Mouse (Mus musculus) testis, postnatal 10 days (tissue): ENCODE measurements at regions not wholly inside any gene's neighbourhood (a gene's known extent, or its start where the extent isn't known, plus 50 kb on each side); places are given as distances from the start of the nearest gene placed in this dataset.
A peak's percentile ranks its signal among the peaks of the same experiment; 100 is the strongest.

Experiments
- DNase-seq: peaks from one replicate; pipeline ENCODE4 v3.0.0; 2021; ENCODE audit warnings: low spot score

DNA sequence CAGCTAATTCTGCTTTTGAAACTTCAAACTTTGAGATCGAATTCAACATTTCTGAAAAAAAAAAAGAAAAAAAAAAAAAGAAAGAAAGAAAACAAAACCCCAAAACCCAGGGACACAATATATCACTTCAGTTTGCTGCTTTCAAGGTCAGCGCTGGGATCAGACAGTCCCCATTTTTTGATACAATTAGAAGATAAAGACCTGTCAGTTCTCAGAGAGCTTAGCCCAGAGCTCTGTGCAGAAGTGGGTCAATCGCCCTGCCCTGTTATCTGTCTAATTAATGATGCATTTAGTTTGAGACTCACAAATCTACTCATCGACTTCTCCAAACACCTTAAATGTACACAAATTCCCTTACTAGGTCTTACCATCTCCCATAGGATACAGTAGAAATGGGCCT, 249.2 kb downstream of the Ptprc start:
- no peak for DNase-seq

DNA sequence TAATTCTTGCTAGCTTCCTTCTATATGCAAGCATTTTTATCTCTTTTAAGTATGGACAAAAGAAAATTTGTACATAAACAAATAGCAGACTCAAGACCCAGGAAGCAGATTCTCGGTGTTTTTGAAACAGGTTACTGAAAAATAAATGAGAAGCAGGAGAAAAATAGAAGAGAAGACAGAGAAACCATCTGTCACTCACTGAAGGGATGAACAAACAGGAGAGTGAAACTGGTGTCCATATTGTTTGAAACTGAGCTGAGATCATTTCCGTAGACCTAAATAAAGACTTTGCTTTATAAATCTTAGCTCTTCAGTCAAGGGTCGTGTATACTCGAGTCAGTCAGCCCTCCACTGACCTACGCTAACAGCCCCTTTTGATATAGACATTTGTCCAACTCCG, 251.4 kb downstream of the Ptprc start:
- no peak for DNase-seq

DNA sequence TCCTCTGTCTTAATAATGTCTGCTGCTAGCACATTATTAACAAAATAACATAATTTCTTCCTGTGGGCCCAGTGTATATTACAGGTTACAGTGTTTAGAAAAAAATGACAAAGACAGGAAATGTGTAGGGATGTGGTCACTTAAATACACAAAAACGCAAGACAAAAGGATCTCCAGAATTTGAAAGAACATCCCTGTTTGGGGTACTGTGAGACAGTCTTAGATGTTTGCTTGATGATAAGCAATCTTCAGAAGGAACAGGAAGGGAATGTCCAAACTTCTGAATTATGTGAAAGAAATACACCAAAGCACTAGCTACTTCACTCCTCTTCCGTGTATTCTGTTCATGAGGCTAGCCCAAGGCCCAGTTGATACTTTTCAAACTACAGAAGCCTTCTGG, 251.8 kb downstream of the Ptprc start:
- DNase-seq, result no peak

DNA sequence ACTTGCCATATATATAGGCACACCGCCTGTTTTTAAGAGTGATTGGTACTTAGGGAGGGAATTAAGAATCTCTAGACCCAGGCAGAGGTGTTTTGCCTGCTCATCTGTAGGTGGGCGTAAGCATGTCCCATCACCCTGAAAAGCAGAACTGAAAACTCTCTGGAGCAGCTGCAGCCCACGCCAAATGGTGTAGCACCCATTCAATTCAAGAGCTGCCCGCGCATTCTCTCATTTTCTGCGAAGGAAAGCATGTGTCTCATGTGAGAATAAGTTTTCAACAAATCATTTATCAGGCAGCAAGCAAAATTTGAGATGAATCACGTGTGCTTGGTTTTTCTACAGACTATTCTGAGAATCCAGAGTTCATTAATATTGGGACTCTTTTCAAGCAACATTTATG, 252.7 kb downstream of the Ptprc start:
- no peak for DNase-seq

DNA sequence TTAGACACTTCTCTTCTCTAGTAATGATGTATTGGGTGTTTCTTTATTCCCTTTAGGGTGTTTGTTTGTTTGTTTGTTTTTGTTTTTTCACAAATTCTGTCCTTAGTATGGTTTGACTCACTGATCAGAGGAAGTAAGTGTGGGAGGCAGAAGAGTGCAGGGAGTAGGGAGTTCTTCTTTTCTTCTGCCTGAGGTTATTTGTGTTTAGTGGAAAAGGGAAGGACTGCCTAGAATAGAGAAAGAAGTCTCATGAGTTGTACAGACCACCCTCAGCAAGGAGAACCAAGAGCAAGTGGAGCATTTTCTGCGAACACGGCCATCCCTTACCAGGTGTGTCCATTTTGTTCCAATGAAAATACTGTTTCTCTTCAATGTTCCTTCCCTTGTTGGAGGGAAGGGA, 253.9 kb downstream of the Ptprc start:
- DNase-seq, result no peak

DNA sequence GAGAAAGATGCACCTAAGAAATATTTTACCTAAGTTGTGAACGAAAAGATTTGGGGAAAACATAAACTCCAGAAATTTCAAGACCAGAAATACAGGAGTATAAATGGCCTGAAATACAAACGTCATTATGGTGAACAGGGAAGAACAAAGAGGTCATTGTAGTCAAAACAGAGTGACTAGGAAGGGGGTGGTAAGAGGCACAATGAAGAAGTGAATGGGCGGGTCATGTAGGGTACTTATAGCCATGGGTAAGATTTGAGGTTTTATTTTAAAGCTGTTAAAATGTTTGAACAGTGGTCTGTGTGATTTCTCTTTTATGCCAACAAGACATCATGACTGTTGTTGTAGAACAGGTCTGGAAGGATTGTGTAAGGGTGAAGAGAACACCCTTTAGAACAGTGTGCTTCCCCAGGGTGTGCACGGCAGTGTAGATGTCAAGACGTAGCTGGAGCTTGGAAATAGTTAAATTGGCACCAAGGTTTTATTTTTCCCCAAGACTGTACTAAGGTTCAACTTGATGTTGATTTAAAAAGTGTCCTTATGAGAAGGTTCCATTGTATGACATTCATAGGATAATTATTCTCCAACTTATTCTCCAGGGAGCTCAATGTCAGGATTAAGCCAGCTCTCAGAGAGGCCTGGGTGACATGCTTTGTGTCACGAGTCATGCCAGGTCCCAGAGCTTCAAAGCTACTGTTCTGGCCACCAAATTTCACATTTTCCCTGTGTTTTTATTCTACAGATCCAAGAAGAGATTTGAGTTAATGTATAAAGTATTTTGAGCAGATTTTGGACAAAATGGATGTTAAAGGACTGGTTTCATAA, 255.6 kb downstream of the Ptprc start:
- DNase-seq, result no peak

DNA sequence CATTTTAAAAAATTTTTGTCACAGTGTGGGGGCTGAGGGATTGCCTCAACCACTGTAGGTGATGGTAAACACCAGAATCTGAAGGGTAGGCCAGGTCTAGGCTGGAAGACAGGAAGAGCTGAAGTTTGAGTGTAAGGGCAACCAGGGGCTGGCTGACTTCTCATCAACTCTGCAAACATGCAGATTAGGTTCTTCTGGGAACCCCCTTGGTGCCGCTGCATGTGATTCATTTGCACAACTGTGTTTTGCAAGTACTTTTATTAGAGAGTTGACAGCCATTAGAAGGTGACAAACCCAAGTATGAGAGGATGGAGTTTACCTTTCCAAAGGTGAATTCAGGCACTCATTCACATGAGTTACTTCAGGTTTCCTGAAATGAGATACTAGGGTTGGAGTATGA, 258.1 kb downstream of the Ptprc start:
- no peak for DNase-seq

DNA sequence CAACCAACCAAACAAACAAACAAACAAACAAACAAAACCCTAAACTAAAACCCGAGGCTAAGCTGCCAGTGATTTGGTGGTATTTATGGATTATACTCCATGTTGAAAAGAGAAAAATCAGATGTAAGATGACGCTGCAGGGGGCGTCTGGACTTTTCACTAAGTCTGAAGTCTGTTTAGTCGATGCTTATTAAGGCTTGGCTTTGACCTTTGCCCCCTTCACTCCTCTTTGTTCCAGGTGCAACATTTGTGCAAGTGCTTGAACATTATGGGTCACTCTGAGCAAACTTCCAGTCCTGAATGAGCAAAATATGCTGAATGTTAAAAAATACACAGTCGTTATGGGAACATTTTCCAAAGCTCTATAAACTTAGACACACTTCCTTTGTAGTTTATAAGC, 268.6 kb downstream of the Ptprc start:
- no peak for DNase-seq

DNA sequence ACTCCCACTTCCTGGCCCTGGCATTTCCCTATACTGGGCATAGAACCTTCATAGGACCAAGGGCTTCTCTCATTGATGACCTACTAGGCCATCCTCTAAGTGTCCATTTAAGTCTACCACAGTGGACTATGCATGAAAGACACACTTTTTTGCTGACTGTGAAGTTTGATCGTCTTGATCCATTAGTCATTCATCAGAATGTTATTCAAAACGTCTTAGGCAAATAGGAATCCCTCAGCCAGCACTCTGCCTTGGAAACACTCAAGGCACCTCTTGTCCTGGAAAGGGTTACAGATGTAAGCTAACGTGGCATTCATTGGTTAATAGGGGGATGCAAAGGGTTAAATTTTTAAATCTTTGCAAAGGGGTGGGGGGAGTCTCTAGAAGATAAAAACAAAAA, 269.0 kb downstream of the Ptprc start:
- DNase-seq, result no peak

DNA sequence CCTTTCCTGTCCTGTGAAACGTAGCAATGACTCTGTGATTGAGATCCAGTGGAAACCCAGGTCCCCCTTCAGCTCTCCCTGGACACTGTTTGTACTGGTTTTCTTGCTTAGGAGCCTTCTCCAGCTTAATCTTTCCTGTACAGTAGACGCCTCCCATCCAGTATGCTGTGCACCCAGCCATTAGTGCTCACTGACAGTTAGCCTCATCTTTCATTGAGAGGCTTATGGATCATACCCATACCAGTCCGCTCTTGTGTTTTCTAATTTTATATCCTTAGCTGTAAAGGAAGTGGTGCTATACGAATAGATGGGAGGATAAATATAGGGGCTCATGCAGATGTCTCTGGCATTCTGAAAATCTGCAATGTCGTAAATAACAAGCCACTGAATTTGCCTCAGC, 269.9 kb downstream of the Ptprc start:
- no peak for DNase-seq

DNA sequence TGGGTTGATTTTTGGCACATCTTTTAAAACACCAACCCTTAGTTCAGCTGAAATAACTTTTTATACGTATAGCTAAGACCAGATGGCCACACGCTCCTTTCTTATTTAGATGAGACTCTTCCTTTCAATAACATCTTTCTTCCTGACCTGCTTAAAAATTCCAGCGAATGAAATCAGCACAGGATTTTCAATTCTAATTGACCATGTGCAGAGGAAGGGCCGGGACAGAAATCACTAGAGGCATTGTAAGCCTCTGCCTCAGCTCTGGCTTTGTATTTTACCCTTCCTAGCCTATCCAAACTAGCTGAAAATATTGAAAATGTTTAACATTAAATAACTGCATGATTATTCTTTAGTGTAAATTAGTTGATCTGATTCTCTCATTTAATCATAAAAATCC, 272.2 kb downstream of the Ptprc start:
- no peak for DNase-seq

DNA sequence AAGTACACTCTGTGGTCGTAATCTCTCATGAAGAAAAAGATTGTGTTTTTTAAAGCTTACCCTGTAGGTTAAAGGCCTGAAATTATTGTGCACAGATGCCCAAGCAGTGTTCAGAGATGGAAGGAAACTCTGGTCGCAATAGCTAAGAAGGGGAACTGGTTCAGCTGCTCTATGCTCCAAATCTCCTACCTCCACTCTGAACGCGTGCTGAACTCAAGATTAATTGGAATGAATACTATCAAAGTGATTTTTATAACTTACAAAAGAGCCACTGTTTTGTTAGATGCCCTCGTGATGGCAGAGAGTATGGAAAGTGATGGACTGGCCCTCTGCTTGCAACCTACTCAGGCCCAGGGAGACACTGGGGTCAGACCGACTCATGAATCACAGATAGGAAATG, 272.6 kb downstream of the Ptprc start:
- DNase-seq, result no peak

DNA sequence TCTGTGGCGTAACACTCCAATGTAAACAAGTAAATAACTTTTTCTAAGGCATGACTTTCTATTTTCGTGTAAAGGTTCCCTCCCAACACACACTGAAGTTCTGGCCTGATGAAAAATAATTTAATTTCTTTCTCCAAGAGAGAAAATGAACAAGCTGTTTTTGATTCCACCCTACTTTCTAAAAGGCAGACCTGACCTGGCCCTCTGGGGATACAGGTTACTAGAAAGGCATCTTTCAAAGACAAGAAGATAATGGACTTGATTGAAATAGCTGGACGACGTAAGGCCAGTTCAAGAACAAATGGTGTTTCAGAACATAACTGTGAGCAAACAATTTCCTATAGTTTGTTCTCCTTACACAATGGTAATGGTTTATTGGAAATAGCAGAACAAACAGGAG, 273.5 kb downstream of the Ptprc start:
- DNase-seq, result no peak

DNA sequence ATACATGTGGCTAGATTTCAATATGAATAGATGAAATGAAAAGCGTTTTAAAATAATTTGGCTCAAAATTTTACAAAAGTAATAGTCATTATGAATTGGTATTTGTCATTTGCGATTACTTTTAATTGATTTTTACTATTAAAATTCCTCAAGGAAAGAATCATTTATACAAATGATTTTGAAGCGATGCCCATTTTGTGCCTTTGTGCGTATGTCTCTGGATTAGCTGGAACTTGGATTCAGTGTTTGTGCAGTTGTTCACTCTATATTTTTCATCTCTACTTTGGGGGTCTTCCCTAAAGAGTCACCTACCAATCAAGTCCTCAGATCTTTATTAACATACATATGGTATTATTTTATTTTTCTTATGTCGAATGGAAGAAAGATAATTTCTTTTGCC, 274.3 kb downstream of the Ptprc start:
- DNase-seq, result no peak

DNA sequence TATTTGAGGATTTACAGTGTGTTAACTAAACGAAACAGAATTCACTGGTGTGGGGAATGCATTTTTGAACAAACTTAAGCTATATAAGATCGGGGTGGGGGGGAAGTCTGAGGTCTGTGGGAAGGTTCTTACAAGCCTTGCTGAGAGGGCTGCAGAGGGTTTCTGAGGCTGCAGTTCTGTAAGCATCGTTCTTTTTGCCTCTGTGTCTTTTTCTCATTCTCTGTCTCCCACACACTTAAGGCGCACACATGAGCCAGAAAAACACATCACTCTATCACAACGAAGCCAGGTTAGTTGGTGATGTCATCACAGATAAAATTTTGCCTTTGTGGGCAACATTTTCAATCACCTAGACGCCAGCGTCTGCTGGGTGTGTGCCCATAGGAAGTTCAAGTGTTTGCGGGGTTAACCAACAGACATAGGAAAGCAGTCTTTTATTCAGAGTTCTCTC, 274.9 kb downstream of the Ptprc start:
- no peak for DNase-seq

DNA sequence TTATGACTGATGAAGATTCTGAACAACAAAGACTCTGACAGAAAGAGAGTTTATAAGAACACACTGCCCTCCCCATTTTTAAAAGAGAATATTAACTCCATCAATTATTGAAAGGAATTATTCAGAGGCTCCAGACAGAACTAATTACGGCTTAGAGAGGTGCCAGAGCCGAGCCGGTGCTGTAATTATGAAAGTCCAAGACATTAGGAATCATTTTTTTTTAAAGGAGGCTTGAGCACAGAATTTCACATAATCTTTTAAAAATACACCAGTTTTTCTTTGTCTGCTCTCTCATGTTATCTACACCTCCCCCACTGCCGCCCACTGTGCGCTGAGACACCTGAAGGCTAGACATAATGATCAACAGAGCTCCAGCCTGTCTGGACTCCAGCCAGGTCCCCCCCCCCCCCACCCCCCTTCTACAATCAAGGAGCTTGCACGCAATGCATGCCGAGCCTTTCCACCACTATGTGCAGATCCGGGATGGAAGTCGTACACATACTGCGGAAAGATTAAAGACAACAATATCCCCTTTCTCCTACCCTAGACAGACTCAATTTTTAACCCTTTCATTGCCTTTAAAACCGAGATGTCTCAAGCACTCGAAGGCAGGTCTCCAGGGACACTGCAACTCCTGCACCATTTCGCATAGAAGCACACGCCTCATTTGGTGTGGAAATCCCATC, 275.4 kb downstream of the Ptprc start:
- DNase-seq, result peak; percentile 57

DNA sequence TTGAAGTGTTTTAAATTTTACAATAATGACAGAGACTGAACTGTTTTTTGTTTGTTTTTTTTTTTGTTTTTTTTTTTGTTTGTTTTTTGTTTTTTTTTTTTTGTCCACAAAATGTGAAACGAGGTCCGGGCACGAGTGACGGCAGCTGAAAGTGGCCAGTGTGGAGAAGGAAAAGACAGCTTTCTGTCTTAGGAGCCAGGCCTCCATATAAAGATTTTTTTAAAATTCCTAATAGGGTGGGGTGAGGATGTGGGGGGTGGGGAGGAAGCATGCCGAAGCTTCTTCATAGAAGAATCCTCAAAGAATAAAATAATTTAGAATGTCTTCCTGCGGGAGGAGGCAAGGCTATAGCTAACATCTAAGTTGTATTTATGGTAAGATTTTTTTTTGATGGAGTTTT, 276.2 kb downstream of the Ptprc start:
- DNase-seq, result no peak

DNA sequence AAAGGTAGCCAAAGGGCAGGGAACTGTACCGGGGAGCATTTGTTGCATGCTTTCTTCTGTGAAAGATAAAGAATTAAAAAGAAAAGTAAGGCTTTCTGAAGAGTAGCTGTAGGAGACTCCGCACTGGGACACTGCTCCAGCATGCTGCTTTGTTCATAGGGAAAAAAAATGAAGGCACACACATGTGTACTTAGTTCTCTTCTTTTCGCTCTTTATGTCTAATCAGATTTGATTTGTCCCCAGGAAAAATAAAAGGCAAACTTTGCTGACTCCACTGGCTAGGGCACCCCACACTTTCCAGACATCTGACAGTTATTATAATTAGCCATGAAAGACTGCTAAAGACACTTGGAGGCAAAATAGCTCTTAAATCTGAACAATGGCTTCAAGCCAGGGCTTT, 276.6 kb downstream of the Ptprc start:
- no peak for DNase-seq

DNA sequence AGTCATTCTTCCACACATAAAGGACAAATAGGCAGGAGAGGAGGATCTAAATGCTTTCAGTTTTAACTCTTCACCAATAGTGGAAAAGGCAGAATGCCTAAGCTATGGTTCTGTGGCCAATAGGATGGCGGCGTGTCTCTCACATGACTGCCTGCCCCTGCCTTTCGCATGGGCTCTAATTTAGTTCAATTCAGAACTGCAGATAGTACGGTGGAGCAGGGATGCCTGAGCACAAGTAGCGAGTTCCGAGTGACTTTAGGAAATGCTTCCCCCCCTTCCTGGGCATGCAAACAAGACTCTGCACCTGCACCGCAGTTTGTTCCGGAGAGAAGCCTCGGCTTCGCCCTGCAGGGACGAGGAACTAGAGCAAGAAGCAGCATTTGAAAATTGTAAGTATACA, 277.1 kb downstream of the Ptprc start:
- DNase-seq, result peak; percentile 76

DNA sequence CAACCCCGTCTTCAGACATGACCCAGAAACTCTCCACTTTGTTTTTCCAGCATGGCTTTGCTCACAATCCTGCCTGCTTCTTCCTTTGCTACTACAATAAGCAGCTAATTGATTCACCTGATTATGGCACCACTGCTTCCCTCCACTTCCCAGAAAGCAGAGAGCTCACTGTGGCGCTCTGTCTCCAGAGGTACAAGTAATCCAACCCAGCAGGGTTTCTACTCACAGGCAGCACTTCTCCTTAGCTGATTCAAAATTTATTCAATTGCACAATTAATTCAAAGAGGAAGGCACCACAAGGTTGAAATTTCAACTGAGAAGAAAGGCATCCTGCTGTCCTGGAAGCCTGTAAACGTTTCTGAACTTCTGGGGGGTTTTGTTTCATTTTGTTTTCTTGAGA, 293.9 kb downstream of the Ptprc start:
- no peak for DNase-seq

DNA sequence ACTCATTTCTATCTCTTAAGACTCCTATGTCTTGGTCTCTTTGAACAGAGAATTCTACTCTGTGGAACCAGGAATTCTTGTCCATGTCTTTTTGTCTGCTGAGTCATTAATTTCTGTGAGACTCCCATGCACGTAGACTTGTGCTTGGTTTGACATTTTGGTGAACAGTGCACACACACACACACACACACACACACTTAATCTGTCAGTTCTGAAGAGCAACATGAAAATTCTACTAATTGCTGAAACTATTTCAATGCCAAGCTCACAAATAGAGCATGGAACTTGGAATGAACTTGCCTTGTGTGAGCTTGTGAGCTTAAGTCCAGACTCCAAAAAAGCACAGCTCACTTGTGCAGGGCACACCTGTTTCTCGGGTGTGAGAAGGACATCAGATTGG, 301.1 kb downstream of the Ptprc start:
- DNase-seq, result no peak

DNA sequence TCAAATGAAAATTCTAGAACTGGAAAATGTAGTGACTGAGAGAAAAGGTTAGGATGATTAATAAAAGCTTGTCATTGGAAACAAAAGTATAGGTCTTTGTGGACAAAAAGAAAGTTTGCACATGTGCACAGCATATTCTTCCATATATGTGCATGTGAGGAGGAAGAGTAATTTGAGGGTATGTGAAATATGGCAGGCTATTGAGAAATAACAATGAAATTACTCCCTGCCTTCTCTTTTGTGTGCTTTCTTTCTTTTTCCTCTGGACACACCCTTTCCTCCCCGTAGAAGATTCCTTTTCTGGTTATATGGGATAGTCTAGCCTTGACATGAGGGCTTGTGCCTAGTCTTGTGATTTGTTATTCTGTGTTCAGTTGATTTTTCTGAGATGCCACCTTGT, 301.9 kb downstream of the Ptprc start:
- DNase-seq, result no peak

DNA sequence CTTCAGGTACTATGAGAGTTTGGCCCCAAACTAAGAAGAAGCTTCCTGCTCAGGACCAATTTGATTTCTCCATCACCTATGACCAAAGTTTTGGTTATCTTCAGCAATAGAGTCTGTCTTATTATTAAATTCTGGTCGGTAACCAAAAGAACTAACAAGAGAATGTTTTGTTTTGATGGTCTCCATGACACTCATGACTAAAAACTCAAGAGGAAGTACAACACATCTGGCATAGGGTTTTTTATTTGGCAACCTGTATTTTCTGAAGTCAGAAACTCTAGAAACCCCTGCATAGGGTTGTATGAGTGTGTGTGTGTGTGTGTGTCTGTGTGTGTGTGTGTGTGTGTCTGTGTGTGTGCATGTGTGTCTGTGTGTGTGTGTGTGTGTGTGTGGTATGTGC, 310.5 kb downstream of the Ptprc start:
- DNase-seq, result no peak

DNA sequence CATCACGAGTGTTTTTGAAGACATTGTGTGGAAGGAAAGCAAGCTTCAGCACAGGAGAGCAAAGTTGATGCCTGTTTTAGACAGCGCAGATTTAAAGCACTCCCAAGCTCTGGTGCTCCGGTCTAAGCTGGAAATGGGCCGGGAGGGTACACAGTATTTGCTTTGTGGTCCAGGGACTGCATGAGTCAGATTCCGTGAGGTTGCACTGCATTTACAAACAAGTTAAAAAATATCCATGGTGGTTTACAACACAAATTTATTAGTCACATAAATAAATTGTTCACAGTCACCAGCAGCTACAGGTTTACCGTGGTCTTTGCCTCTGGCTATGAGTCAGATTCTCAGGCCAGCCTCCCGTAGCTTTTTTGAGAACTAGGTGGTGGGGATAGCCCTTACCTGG, 312.0 kb downstream of the Ptprc start:
- DNase-seq, result no peak
